Mouse (Mus musculus) regulatory T cell (primary cell): ENCODE data around the gene Ccser2.

ENCODE experiments used
- in situ Hi-C: fragments of 300-600 bp; cut with MboI, MseI; formaldehyde crosslinking; loops from one replicate; pipeline ENCODE4 v1.15.1; 2025; ENCODE audit warnings: high pct_unique_total_duplicates

Gene Ccser2

DNA sequence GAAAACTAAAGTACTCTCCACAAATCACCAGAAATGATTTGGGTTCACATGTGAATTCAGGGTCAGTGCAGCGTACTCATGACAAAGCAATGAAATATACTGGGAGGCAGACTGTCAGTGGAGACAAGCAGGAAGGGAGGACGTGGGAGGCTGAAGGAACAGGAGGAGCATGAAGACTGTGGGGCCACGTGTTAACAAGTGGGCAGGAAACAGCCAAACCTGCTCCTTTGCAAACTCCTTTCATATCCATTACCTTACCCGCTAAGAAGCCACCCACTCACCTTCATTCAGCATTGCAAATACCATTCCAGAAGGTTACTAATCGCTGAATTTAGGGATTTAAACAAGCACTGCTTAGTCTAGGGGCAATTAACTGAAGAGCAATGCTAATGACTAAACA, 25.9 kb downstream of the Ccser2 start:
- in situ Hi-C loops: no loop called here

DNA sequence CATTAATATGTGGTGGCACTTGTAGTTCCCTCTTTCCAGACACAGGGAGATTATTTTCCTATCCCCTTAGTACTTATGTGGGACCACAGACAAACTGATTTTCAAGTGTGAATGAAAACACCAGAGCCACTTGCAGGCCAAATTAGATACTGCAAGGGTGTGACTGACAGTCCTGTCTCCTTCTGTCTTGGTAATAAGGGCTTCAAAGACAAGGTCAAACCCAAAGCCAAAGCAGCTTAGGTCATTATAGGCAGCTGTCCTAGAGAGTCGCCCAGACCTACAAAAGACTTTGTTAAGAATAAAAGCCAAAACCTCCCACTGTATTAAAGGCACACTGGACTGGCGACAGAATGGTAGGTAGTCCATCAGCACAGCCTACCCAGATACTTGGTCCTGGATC, 30.6 kb downstream of the Ccser2 start:
- in situ Hi-C loops: no loop called here

DNA sequence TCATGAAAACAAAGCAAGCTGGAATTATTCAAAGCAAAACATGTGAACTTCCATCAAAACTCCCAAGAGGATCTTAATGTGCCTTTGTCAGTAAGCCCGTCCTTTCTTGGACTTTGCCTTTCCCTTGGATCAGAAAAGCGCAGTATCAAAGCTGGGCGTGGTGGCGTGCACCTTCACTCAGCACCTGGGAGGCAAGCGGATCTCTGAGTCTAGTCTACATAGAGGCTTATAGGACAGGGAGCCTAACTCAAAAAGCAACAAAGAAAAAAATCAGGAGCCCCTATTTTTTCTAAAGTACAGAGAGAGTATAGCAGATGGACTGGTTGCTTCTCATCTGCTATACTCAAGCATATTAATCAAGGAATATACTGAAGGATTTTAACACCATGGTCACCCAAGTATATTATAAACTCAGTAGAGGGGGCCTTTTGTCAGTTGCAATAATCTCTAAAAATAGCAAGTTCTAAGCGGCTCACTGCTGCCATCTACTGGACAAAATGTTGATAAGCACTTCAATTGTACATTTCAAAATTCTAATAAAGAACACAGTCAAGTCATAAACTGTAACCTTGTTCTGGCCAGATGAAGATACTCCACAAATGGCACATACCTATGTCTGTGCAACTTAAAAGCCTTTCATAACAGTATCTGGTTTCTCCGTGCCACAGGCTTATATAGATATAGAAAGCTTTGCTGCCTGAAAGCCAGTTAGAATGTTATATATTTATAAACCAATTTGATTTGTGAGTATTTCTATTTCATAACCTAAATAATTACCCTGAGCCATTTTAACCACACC, 31.3 kb downstream of the Ccser2 start:
- in situ Hi-C loops: no loop called here

DNA sequence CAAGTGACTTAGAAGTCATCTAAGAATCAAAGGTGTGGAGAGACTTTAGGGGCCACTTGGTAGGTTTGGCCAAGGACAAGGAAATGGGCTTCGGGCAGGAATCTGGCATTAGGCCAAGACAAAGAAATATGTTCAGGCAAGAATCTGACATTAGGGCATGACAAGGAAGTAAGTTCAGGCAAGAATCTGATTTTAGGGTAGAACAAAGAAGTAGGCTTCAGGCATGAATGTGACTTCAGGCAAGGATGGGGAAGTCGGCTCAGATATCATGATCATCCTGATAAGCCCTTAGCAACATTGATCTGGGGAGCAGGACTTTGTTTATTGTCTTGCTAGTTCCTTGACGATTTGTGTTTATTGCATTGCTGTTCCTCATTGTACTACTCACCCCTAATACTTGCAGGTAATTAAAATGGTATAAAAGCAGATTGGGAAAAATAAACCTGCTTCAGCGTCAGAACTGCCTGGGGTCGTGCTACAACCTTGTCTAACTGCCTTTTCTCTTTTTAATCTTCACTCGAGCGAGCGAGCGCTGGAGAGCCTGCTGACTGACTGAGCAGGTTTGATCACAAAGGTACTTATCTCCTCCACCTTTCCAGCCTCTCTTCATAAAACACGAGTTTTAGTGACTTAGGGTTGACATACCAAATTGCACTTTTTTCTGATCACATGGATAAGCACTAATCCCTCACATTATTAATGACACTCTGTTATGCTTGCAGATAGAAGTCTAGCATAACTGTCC, 35.8 kb downstream of the Ccser2 start:
- in situ Hi-C loops: loop anchor here (5.0 kb wide), 1 partner anchor 71 kb away; no protein-coding TSS in a partner anchor

DNA sequence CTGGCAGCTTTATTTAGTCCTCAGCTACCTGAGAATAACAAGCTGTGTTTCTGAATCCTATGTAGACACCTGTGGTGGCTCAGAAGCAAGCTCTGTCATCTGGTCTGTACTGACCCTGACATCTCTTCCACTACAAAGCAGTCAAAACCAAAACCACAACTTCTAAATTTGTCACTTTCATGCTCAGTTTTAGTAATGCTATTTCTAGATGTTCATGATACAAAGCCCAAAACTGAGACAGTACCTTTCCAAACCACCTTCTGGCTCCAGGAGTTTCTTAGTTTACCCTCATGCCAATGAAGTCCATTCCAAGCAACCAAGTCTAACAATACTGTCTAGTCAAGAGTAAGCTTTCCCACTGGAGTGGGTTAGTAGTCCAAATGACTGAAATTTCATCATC, 36.5 kb downstream of the Ccser2 start:
- in situ Hi-C loops: loop anchor here (5.0 kb wide), 1 partner anchor 70 kb away; no protein-coding TSS in a partner anchor

DNA sequence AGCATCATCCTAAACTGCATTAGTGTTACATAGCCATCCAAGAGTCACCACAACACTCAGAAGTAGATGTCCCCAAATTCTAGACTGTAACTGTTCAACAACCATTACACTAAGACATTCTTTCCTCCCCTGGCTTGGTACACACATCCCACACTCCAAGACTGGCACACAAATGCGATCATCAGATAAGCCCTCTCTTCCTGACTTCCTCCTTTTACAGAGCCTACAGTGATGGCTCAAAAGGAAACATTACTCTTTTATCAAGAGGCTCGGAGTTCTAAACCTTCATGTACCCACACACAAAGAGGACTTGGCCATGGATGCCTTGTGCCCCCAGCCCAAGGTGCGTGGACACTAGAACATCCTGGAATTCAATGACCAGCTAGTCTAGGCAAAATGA, 45.2 kb downstream of the Ccser2 start:
- in situ Hi-C loops: no loop called here

DNA sequence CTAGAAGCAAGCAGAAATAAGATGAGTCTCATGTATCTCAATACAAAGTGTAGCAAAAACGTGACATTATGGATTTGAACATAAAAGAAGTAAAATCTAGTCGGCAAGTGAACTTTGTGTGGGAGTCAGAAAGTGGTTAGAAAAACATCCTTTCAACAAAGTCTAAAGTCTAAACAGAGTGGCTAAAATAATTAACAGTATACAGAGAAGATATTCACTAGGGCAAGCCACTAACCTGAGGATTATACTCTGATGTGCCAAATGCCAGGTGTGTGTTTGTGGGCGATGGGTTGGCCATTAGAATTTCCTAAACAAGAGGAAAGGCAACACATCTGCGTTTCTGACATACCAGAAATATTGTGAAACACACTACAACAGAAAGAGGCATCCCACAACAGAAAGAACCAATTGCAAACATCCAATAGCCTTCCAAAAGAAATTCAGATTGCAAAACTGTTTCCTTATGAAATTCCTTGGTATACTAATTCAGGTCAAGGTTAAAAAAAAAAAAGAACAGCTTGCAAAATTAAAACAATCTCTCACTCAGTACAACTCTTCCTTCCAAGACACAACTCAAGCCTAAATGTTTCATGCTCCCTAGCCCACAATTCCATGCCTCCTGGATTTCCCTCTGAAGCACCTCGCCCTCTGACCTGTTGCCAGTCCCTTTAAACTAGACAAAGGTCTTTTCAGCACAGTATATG, 47.1 kb downstream of the Ccser2 start:
- in situ Hi-C loops: no loop called here

DNA sequence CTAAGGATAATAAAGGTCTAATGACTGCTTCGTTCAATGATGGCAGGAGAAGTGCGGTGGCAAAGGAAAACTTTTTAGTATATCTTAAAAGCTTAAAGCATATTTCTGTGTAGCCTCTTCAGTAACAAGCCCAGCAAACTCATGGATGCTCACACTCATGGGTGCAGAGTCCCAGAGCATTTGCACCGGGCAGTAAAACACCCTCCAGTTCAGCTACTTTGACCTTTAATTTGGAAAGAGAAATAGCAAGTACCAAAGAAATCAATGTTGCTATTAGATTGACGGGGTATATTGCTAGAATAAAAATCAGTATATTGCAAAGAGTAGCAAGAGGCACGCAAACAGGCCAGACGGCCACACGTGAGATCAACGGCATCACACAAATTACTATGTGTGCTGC, 48.7 kb downstream of the Ccser2 start:
- in situ Hi-C loops: no loop called here

DNA sequence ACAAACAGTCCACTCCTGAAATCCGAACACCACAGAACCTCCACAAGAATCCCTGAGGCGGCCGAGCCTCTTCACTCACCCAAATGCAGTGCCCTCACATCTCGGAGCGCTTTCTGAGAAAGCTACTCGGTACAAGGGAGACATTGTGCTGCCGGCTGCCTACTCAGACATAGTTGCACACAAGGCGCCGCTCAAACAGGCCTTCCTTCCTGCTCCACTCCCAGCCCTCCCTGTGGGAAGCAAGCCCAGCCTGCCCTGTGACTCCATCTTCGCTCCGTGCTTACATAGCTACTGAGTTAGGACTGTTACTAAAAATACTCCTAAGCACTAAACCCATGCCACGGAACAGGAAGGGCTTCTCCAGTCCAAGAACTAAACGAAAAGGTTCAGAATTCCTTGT, 49.4 kb downstream of the Ccser2 start:
- in situ Hi-C loops: no loop called here

DNA sequence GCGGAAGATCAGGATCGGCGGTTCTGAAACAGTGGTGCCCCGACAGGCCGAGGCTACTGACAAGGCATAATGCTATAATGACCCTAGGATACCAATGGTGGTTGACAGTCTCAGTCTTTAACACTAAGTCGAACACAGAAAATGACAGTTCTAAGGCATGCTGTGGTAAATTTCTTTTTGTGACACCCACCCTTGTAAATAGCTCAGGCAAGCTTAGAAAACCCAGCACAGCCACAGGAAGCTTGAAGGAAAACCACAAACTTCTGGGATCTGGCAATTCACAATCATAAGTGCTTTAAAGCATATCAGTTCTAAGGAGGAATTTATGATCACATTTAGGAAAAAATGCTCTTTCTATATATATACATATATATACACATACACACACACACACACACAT, 53.4 kb downstream of the Ccser2 start:
- in situ Hi-C loops: no loop called here

DNA sequence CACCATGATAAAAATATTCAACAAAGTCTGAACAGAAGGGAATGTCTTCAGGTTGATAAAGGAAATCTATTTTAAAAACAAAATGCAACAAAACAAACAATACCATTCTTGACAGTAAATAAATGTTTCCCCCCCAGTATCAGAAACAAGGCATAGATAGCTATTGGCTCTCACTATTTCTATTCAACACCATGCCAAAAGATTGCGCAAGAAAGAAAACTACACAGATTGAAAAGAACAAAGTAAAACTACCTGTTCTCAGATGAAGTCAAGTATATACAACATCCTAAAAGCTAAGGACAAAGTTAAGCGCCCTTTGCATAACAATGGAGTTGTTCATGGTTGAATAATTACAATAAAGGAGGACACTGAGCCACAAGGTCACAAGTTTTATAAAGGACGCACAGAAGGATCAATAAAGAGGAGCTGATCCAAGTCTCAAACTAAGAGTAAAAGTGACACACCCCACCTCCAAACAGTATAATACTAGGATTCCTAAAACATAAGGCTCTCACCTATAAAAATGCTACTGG, 54.0 kb downstream of the Ccser2 start:
- in situ Hi-C loops: no loop called here

DNA sequence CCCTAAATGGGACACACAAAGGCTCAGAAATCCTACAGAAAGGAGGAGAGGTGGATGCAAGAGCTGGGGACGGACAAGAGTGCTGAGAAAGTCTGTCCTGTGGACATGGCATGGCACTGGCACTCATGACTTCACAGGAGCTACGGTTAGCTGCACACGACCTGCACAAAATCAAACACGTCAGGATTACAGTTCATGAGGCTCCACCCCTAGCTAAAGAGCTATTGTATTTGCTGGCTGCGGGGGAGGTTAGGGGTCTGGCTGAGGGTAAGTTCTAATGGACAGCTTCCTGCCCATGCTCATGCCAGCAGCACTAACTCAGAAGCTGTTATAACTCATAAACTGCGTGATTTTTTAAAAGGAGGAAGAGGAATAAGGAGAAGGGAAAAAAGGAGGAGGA, 56.8 kb downstream of the Ccser2 start:
- in situ Hi-C loops: no loop called here

DNA sequence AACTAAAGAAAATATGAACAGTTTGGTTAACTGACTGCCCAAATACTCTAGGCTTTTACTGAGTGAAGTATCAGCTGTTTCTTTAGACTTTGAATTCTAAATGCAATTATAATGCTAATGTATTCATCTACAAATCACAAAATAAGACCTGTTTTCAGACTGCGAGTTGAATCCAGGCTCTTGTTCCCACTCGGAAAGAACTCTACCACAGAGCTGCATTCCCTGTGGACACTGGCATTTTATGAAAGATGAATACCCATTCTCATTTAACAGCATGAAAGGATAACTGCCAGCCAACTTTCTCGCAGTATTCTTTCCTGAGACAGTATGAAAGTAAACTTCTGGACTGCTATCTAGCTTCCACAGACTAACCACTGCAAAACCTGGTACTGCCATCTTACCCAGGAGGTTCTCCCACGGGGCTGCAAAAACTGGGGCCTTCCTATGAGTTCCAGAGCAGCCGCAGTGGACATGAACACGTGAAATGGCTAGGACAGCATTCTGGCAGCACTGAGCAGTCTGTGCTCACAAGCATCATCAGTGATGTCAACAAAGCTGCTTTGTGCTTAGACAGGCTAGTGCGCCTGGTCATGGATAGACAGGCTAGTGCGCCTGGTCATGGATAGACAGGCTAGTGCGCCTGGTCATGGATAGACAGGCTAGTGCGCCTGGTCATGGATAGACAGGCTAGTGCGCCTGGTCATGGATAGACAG, 62.6 kb downstream of the Ccser2 start:
- in situ Hi-C loops: no loop called here

DNA sequence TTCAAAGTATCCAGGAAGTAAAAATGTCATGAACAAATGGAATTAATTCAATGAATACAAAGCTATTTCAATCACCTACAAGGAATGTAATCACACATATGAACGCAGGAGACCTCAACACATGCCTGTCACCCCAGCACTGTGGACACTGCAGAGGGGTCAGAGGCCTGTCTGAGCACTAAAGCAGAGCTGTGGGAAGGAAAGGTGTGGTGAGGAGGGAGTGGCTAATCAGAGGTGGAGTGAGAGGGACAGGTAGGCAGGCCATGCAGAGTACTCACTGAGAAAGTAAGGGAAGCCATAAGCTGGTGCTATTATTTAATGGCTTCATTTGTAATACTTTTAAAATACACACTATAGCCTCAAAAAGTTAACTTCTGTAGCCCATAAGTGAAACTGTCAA, 64.4 kb downstream of the Ccser2 start:
- in situ Hi-C loops: no loop called here

DNA sequence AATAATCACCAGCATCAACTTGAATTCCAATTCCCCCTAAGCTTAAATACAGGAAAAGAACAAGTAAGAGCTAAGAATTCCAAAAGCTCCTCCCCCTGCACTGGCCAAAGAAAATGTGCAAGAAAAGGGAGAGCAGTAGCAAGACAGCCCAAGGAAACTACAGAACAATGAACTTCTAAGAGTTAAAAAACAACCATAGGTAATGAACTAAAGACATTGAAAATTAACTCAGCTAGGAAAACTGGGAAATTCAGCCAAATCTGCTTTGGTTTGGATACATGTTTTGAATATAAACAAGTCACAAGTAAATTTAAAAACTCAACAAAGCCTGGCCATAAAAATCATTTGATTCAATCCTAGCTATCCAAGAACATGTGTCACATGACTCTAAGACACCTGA, 67.7 kb downstream of the Ccser2 start:
- in situ Hi-C loops: no loop called here

DNA sequence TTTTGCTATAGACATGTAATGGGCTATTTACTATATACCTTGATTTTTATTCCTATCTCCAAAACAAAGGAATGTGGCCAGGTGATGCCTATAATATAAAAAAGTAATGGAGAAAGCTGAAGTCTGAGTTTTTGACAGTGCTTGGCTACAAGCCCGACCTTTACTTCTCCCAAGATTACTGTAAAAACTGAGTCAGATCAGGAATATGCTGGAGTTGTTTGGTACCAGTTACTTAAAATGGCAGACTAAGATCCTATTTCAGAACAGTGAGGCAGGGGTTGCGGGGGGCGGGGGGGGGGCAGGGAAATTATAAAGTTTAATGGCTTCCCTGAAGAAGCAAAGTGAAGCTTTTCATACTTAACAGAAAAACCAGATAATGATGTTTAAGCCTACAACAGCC, 73.9 kb downstream of the Ccser2 start:
- in situ Hi-C loops: no loop called here

DNA sequence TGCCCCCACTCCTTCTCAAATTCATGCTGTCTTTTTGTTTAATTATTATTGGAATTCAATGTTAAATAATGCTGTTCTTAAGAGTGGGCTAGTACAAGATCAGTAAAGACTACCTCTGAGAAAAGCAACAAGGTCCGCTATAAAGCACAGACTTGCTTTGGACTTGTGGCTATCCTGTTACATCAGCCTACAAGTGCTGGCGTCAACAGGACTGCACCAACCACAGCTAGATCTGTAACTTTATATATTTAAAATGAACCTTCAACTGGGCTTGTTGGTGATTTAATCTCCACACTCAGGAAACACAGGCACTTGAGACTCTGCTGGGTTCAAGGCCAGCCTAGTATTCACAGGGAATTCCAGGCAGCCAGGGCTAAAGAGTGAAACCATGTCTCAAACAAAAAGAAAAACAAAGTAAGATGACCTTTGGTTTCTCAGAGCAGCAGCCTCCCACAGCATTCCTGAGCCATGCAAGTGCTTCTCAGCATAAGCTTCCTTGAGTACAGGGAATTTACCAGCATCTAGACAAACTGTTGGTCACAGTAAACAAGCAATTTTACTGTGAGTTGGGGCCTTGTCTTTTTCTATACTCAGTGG, 75.7 kb downstream of the Ccser2 start:
- in situ Hi-C loops: no loop called here

DNA sequence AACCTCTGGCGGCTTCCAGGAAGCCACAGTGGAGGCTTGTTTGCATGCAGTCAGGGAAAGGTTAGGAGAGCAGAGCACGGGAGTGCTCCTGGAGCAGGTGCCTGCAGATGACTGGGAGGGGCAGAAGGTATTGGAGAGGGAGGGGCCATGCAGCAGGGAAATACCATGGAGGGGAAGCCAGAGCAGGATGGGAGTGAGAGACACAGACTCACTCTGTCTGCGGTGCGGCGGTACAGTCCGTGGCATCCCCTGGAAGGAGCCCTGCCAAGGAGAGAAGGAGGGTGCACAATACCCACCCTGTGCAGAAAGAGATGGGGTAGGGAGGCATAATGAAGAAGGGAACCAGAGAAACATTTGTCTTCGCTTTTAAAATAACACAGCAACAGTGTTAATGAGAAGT, 78.4 kb downstream of the Ccser2 start:
- in situ Hi-C loops: no loop called here

DNA sequence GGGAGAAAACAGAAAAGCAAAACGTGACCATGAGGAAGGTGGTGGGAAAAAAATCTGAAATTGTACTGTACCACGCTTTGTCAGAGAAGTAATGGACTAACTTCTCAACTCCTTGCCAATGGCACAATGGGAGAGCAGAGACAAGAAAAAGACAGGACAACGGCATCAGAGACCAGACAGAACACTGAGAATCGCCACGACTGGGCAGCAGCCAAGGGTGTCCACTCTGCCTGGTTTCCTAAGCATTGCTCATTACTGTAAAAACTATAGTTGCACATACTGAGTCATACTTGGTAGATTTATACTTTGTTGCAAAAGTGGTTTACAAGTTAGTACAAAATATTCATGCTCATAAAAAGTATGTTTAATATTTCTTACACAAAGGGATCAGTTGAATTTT, 82.9 kb downstream of the Ccser2 start:
- in situ Hi-C loops: no loop called here

DNA sequence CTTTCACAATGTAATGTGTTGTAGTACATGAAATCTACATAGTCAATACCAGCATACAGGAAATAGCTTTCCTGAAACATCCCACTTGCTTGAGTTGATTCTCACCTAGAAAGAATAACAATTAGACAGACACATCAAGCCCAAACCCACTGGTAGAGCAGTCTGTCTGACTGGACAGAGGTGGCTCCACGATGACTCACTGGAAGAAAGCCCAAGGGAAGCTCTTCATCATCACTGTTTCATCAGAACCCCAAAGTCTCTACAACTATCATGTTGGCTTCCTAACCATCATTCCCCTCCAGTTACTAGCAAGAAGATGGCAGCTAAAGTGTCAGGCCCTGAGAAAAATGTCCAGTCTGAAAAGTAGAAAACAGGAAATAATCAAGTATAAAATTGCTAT, 83.5 kb downstream of the Ccser2 start:
- in situ Hi-C loops: no loop called here

DNA sequence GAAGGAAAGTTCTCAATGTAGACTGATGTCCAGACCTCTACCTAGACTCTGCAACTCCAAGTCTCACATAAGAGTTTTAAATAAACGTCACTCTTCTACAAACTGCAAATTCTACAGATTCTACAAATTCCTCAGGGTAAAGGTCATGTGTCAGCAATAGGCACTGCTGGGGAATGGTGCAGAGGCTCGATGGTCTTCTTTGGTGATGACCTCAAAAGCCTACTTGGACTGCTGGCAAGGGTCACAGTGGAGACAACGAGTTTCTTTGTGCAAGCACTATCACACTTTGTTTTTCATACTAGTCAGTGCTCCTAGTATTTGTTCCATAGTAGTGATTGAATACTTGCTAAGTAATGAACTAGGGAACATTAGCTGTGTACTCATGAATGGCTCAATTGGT, 85.0 kb downstream of the Ccser2 start:
- in situ Hi-C loops: no loop called here
